Mouse (Mus musculus): ENCODE results near the gene Snx3. TPM values are rescaled to one million over a fixed set of nuclear protein-coding genes. Genes with fewer than 3 reads are reported as not detected.

Snx3 gene
- polyA plus RNA-seq, 2 experiments from 2014 or later, result 204 to 227 TPM

DNA sequence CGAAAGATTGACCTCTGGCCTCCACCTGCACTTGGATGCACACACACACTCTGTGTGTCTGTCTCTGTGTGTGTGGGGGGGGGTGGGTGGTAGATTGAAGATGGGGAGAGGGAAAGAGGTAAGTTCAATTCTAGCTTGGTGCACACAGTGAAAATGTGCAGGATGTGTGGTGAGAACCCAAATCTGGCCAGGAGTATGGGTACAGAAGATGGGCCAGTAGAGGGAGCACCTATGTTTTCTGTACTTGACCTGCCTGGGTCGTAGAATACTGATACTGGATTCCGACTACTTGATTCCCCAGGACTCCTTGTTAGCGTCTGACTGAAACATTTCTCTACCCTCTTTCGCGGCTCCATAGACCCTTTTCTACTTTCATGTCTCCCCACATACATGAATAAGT, 8.3 kb downstream of the Snx3 start:
- ATAC-seq, result peak; percentile 58

DNA sequence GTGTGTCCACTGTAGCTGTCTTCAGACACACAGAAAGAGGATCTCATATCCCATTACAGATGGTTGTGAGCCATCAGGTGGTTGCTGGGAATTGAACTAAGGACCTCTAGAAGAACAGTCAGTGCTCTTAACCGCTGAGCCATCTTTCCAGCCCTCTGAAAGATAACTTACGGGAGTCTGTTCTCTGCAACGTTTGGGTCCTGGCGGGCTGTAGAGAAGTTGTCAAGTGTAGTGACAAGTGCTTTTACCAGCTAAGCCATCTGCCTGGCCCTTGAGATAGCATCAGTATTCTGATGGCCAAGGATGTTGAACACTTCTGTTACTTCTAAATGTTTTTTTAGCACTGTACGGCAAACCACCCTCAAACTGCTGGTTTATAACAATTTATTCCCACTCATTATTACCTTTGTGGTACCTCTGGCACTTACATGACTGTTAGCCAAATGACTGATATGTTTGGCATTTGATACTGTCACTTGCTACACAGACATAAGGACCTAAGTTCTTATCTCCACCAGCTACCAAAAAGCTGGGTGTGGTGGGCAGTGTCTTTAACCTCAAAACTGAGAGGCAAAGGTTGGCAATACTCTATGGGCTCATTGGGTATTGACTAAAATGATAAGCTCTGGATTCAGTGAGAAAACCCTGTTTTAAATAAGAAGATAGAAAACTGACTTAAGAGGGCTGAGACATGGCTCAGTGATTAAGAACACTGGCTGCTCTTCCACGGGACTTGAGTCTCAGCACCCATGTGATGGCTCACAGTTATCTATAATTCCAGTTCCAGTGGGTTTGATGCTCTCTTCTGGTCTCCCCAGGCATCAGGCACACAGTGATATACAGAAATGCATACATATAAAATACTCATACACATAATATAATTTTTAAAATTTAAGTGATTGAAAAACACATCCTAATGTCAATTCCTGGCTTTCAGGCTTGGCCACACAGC, 9.6 kb downstream of the Snx3 start:
- ATAC-seq, result no peak

DNA sequence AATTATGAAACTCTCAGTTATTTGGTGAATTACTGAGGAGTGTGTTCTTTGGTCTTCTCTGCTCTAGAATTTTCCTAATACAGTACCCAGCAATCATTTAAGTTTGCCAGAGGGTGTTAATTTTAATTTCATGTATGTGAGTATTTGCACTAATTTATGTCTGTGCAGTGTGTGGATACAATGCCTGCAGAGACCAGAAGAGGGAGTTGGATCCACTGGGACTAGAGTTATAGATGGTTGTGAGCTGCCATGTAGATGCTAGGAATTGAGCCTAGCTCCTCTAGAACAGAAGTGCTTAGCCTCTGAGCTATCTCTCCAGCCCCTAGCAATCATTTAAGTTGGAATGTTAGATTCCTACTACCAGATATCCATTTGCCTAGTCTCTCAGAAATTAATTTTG, 12.3 kb downstream of the Snx3 start:
- no peak for ATAC-seq

DNA sequence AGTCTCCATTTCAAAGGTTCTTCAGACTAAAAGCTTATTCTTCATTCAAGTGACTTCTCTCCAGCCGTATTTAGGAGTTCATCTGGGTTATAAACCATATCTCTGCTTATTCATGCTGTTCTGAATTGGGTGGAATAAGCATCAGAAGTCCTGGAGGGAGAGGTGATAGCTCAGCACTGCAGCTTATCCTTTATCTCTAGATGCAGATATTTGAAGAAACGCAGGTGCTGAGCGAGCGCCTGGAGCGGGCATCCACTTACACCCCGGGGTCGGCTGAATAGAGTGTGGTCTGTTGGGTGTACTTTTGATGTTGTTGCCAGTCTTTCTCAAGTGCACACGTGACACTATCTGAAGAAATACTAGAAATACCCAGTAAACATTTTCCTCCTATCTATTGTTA, 16.5 kb downstream of the Snx3 start:
- no peak for ATAC-seq

DNA sequence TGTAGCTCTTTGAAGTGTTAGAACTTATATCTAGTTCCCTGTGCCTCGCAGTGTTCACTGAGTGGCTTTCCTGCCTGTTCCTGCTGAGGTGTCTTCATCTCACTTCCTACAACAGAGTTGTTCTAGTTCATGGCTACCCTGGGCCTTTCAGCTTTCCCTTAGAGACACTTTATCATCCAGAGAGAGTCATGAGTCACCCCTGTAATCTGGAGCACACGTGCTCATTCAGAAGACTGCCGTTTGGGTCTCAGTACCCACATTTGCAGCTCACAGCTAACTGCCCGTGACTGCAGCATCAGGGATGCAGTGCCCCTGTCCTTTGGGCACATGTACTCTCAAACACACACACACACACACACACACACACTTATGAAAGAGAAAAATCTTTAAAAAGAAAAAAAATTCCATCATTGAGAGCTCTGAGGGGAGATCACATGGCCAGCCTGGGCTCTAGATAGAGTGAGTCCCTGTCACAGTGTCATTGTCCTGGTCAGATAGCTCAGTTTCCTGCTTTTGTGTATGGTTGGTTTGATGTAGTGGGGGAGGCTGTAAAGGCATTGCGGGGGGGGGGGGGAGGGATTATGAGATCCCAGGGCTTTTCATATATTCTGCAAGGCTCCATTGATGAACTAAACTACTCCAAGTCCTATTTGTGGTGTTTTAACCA, 19.6 kb downstream of the Snx3 start:
- no peak for ATAC-seq

DNA sequence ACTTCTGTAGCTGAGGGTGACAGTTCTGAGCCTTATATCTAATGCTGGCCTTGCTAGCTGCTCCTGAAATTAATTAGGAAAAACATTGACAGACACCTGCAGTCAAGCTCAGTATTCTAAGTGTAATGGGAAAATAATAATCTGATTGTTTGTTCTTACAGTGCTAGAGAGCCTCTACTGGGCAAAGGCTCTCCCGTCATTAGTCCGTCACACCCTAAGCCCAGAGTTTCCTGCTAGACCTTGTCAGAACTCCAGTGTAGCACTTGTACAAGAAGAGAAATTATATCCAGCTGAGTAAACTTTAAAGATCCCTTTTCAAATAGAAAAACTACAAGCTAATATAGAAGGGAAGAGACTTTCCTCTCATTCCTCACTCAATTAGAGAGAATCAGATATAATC, 21.1 kb downstream of the Snx3 start:
- ATAC-seq, result no peak

DNA sequence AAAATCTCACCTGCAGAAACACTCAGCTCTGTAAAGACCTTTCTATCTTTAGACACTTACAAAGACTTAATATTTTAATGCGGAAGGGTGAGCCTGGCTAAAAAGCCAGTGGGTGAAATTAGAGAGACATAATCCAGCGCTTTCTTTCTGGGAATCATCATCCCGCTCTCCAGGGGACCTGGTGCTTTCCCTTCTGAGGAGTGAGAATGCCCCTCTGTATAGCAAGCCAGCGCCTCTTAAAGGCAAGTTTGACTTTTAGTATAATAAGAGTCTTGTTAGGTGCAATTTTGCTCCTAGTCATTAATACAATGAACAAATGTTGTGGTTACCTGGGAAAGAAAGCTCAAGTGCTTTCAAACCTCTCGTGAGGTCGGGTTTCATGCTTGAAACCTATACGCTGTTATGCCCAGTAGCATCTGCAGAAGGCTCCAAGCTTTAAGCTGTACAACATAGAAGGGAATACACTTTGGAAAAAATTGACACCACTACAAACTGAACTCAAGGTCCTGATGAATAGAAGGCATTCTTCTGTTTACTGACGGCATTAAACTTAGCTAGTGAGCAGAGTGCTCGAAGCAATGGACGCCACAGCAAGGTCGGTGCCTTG, 21.8 kb downstream of the Snx3 start:
- ATAC-seq, result no peak

DNA sequence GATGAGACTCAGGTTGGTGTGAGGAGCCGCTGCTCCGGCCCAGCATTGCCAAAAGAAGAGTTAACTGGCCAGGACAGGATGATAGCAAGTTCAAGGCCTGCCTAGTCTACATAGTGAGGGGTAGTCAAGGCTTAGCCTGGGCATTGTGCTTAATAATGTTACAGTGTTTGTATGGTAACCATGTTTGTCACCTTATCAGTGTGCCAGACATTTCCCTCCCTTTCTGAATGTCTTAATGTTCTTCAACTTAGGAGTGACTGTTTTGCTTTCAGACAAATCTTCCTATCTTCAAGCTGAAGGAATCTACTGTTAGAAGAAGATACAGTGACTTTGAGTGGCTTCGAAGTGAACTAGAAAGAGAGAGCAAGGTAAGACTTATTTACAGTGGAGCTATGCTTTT, 23.9 kb downstream of the Snx3 start:
- no peak for ATAC-seq

DNA sequence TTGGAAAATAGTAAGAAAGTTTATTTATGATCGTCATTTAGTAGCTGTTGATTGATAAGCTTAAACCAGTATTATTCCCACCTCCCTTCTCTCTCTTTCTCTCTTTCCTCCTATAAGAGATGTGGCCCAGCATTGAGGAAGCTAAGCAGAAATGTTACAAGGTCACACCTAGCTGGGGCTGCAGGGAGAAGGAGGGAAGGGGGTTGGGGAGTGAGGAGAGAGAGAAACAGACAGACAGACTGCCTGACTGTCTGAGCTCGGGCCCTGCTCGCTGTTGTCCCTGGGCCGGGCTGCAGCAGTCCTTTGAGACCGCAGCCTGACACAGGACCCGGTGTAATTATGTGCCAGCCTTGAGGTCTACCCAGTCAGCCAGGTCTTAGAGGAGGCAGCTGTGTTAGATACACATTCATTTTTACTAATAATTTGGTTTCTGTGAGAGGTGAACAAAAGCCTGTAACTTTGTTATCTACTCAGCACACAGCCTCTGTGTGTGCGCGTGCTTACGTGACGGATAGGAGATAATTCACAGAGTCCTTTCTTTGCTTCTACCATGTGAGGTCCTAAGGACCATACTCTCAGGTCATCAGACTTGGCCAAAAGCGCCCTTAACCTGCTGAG, 32.1 kb downstream of the Snx3 start:
- ATAC-seq, result no peak

DNA sequence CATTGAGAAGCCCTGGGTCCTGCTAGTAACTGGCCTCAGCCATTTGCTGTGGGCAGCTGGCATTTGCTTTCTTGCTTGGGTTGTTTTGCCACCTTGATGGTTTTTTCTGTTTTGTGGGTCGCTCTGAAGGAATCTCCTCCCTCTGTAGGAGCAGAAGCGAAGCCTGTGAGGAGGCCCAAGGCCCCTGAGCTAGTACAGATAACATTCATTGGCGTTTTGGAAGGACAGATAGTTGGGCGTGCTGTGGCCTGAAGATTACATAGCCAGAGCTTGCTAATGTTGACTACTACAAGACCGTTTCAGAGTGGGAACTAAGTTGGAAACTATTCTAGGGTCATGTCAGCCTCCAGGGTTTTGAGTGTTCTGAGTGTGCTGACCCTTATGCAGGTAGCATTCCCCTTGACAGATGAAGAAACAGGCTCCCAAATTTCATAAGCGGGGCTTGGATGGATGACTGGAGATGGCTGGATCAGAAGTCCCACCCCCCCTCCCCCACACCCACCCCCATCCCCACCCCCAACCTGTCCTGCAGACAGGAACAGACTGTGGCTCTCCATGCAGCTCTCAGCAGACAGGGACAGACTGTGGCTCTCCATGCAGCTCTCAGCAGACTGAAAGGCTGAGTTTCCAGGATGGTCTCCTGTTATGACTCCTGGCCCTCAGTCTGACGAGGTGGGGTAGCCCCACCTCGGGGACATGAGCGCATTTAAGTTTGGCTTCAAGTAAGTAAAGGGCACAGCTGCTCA, 35.9 kb downstream of the Snx3 start:
- ATAC-seq, result no peak

DNA sequence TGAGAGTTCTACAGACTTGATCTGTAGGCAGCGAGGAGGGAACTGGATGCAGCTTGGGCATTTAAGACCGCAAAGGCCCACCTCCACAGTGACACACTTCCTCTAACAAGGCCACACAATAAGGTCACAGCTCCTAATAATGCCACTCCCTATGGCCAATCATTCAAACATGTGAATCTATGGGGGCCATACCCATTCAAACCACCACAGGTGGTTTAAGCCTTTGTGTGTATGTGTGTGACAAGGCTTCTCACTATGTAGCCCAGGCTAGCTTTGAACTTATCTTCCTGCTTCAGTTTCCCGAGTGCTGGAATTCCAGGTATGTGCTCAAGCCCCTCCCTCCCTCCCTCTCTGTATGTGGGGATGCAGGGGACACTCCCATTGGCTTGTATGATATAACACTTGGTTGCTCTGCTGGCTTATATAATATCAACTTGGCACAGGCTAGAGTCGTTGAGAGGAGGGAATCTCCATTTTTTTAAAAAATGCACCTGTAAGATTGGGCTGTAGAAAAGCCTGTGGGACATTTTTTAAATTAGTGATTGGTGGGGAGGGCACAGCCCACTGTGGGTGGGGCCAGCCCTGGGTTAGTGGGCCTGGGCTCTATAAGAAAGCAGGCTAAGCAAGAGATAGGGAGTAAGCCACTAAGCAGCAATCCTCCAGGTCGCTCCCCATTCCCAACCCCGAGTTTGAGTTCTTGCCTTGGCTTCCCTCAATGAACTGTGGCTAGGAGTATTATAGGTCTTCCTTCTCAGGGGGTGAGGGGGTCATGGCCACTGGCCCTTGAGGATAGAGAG, 44.1 kb downstream of the Snx3 start:
- no peak for ATAC-seq

DNA sequence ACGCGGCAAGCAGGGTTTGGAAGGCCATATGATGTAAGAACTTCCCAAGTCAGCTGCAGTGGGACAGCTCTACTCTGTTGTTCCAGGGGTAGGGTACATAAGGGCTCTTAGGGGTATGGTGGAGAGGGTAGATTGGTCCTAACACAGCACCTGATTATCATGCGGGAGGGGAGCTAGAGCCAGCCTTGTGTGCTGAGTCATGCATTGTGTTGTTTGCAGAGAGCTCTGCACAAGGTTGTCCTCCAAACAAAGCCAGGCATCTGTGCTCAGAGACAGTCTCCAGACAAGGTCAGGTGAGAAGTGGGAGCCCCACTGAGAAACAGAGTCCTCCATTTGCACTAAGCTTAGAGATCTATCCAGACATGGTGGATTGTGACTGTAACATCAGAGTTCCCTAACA, 44.7 kb downstream of the Snx3 start:
- ATAC-seq, result no peak

DNA sequence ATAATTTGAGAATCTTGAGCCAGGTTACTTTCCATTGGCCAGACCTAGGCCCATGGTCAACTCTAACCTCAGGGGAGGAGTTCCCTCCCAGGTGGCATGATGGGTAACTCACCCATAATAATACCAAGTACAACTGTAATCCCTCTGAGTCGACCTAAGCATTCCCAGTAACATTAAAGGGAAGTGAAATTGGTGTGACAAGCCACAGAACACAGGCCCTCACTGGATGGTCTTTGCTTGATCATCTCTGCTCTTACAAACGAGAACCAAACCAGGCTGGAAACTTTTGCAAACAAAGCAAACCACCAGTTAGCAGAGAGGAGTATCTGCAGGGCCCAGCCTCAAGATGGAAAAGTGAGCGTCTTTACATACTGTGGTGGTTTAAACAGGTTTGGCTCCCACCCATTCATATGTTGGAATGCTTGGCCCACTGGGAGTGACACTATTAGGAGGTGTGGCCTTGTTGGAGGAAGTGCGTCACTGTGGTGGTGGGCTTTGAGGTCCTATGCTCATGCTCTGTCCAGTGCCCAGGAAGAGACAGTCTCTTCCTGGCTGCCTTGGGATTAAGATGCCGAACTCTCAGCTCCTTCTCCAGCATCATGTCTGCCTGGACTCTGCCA, 57.9 kb downstream of the Snx3 start:
- ATAC-seq, result no peak

DNA sequence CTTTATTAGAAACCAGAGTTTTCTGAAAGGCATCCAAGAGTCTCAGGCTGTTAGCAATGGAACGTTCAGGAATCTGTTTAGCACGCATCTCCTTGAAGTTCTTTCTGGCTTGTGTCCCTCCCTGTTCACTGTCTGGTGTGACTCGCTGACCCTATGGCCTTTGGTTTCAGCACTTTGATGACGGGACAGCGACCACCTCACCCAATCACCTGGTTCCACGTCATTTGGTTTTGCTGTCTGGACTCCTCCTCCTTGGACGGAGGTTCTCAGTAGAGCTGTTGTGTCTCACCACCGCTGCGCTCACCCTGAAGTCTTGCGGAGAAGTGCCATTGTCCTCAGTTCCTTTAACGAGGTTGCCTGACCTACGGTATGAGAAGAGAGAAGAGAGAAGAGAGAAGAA, 60.4 kb downstream of the Snx3 start:
- no peak for ATAC-seq

DNA sequence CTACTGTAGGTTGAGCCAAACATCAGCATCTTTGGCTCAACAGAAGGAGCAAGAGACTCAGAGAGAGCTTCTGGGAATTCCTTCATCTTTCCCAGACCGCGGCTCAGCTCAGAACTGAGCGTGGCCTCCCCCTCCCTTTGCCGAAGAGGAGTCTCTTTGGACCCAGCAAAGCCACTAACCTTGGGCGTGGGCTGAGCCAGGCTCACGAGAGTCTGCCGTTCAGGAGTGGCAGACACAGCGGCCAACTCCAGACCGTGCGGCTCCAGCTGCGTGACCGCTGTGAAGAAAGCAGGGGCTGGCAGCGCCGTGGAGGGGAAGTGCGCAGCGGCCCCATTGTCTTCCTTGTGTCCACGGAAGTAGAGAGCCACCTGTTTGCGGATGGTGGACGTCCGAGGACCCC, 70.7 kb downstream of the Snx3 start:
- no peak for ATAC-seq

DNA sequence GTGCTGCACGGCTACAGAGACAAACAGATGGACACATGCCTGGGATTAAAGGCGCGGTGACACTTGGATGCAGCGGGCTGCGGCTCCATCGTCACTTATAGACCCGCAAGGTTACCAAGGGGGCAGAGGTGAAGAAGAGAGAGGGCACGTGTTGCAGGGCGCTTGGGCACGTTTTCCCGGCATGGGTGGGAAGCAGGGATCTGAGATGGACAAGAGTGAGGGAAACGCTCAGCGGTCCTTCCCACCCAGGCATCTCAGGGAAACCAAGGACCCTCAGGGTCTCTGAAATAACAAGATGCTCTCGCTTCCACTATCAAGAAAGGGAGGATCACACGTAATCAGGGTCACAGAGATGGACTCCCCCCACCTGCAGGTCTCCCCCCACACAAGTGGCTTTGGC, 71.1 kb downstream of the Snx3 start:
- ATAC-seq, result no peak

DNA sequence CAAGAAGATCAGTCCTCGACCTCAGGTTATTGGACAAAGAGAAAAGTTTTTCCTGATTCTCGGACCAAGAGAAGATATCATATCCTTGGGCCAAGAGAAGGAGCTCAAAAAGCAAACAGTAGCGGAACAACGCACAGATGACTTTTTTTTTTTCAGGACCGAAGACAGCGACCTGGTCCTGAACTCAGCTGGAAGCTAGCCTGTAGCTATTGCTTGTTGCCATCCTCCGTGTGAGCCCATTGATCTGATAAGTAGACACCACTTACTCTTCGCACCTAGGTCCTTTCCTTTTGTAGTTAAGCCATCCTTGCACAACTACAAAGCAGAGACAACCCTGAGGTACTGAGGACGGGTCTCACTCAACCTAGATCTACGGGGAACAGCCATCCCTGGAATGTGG, 72.8 kb downstream of the Snx3 start:
- ATAC-seq, result no peak

DNA sequence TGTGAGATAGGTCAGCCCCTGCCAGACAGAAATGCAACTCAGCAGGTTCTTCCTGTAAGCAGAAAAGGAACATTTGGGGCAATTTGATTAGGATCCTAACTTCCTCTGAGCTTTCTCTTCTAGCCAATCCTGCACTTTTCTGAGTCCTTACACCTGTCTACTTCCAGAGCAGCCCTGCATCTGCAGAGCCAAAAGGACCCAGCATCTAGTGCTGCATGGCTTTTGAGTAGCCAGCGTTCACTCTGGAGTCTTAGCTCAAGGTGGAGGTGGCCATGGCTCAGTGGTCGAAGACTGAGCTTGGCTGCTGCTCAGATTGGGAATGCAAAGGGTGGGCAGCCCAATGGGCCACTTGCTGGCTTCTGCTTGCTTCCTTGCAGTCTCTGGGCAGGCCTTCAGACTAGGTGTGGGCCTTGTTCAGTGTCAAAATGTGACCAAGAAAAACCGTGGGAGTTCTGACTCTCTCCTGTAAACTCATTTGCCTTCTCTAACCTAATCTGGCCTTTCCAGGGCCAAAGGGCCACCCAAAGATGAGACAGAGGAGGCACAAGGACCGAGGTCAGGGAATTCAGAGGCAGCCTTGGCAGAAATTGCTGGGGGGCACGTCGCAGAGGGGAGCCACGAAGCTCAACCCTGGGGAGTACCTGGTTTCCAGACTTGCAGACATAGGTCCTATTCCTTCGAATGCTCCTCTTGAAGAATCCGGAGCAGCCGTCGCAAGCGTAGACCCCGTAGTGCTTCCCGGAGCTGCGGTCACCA, 75.9 kb downstream of the Snx3 start:
- no peak for ATAC-seq

DNA sequence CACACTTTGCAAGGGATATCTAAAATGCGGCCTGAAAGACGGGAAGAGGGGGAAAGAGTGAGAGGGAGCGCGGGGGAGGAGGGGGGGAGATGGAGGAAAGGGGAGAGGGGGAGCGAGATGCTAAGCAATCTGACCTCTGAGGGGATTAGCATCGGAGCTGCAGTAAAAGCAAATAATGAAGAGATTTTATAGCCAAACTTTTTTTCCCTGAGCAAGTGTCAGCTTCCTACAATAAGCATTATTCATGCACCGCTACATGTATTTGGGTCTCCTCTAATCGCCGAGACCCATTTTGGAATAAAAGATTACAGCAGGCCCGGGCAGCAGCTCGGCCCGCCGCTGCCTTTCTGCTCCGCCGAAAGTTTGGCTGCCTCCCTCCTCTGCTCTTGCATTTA, 76.4 kb downstream of the Snx3 start:
- no peak for ATAC-seq

DNA sequence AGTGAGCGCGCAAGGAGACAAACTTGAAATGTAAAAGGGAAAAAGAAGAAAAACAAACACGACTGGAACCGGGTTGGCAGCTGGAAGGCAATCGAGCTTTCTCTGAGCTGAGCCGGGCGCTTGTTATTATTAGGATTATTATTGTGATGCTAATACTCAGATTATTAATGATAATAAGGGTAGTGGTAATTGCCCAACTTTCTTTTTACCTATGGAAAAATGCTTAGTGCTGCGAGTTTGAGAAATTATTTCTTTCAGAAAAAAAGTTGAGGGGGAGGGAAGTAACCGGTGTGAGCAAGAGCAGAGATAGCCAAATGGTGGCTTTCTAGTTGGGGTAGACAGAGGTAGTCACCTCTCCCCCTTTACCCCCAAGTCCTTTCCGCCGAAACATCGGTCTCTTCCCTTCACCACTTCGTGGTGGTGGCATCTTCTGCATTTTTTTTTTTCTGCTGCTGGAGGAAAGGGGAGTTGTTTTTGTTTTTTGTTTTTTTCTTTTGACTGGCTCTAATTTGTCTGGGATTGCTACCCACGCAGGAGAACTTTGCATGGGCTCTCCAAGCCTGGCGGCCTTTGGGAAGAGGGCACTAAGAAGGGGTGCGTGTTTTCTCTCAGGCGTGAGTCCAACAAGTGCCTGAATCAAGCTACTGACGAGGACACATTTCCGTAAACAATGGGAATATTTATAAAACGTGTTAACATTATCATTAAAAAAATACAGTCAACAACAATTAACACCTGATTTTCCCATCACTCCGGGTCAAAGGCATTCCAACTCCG, 77.1 kb downstream of the Snx3 start:
- no peak for ATAC-seq
